Mouse (Mus musculus): ENCODE results near the gene Uchl3. TPM values are rescaled to one million over a fixed set of nuclear protein-coding genes. Genes with fewer than 3 reads are reported as not detected.

Gene Uchl3
- polyA plus RNA-seq, 1 experiment: 30.7 TPM

DNA sequence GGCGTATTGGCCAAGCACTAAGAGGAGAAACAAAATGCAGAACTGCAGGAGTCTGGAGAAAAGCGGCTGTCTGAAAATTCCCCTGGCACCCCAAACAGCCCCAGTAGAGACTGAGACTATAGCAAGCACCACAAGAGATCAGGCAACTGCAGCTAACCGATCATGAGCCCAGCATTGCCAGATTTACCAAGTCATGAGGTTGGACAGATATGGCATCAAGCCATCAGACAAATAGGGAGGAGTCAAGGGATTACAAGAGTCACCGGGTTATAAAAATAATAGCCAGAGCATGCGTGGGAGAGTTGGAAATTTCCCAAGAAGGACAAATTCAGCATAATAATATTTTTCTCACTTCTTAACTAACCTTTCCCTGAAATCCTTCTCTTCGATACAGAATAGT, 1.2 kb upstream of the Uchl3 start:
- no peak for TF ChIP-seq GATA1 (IDR thresholded peaks at IDR 0.05; ENCODE audit: low read length)

- no peak for TF ChIP-seq GATA1 (IDR thresholded peaks at IDR 0.05; ENCODE audit: low read length)
Measured at GRCm38 (mm10) chr14:101654526-101654909, 751 bp downstream of the Uchl3 start.

DNA sequence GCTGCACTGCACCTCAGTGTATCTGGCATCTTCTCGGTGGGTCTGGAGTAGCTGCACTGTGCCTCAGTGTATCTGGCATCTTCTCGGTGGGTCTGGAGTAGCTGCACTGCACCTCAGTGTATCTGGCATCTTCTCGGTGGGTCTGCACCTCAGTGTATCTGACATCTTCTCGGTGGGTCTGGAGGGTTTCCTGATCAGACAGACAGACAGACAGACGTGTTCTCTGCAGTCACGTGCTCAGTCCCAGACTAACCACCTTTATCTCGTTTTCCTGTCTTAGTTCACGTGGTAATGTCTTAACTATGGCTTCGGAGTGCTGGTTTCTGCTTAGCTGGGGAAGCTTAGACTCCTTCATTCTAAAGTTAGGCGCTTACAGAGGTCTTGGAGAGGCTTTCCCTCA, 2.5 kb downstream of the Uchl3 start:
- TF ChIP-seq GATA1 (IDR thresholded peaks at IDR 0.05; ENCODE audit: low read length): no peak

- no peak for TF ChIP-seq GATA1 (IDR thresholded peaks at IDR 0.05; ENCODE audit: low read length)
Measured at GRCm38 (mm10) chr14:101661654-101662412, 8.1 kb downstream of the Uchl3 start.

GRCm38 (mm10) chr14:101664274-101664673, 10.5 kb downstream of the Uchl3 start:
- no peak for TF ChIP-seq GATA1 (IDR thresholded peaks at IDR 0.05; ENCODE audit: low read length)

DNA sequence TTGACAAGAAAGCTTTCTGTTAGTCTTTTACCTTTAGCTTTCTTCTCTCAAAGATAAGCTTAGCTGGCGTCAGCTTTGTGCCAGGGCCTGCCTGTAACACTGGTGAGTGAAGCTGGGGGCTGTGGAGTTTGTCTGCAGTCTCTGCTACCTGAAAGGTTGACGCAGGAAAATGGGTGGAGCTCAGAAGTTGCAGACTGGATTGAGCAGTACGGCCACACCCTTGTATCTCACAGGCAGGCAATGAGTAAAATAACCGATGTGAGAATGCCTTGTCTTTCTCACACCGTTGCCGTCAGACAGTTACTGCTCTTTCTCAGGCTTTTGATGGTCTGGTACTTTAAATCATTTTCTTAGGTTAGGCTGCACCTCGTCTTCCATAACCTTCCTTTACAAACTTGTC, 12.3 kb downstream of the Uchl3 start:
- no peak for TF ChIP-seq GATA1 (IDR thresholded peaks at IDR 0.05; ENCODE audit: low read length)

- TF ChIP-seq GATA1 (IDR thresholded peaks at IDR 0.05; ENCODE audit: low read length): no peak
Measured at GRCm38 (mm10) chr14:101666536-101666935, 12.8 kb downstream of the Uchl3 start.

DNA sequence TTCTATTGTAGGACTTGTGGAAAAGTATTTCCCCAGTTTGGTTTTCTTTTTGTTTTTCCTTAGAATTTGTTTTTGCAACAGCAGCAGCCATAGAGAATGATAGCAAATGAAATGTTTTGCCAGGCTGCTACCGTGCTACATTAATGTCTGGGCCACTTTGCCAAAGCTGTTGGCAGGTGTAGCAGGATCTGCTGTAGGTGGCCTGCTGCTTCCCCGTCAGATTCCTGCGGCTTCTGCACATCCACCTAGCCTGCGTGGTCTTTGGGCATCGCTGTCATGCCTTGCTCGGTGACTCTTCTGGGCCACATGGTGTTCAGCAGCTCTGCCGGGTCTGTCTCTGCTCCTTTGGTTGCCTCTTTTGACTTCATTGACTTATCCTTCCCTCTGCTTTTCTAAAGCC, 14.9 kb downstream of the Uchl3 start:
- no peak for TF ChIP-seq GATA1 (IDR thresholded peaks at IDR 0.05; ENCODE audit: low read length)

- TF ChIP-seq GATA1 (IDR thresholded peaks at IDR 0.05; ENCODE audit: low read length): no peak
Measured at GRCm38 (mm10) chr14:101672226-101672625, 18.5 kb downstream of the Uchl3 start.

DNA sequence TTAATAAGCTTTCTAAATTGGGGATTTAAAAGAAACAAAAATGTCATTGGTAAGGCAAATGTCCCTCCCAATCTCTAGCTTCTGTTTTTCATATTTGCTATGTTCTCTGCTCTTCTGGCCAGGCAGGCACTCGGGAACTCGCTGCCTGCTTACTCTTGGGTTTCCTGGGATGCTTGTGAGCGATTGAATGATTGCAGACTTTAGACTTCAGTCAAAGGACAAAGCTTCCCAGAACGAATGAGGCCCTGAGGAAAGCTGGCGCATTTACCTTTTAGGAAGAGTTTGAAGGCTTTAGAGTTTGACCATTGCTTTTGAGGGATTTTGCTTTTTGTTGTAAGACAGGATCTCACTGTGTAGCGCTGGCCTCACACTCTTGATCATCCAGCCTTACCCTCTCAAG, 33.9 kb downstream of the Uchl3 start:
- no peak for TF ChIP-seq GATA1 (IDR thresholded peaks at IDR 0.05; ENCODE audit: low read length)

DNA sequence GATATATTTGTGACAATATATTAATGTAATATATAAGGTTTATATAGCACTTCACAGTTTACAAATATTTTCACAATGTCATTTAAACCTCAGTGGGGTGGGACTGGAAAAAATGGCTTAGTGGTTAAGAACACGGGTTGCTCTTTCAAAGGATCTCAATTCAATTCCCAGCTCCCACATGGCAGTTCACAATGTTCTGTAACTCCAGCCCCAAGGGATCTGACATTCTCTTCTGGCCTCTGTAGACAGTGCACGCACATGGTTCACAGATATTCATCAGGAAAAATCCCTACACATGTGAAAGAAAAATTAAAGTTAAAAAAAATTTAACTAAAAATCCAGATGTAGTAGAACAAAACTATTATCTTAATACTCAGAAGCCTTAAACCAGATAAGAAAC, 34.6 kb downstream of the Uchl3 start:
- TF ChIP-seq GATA1 (IDR thresholded peaks at IDR 0.05; ENCODE audit: low read length): no peak

GRCm38 (mm10) chr14:101704479-101704878, 50.7 kb downstream of the Uchl3 start:
- TF ChIP-seq GATA1 (IDR thresholded peaks at IDR 0.05; ENCODE audit: low read length): no peak

- no peak for TF ChIP-seq GATA1 (IDR thresholded peaks at IDR 0.05; ENCODE audit: low read length)
Measured at GRCm38 (mm10) chr14:101707088-101707487, 53.3 kb downstream of the Uchl3 start.

DNA sequence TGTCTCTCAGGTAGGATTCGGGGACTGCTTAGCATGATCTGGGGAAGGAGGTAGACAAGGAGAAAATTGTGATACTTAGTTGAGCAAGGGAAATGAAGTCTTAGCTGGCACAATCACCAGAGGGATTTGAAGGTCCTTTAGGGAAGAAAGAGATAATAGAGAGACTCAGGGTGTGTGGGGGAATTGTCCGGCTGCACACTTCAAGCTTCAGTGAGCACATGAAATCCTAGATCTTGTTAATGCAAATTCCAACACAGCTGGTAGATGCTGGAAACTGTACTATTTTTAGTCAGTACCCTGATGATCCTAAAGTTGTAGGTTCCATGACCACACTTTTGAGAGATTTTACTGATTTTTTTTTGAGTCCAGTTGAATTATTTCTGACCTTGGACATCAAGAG, 60.6 kb downstream of the Uchl3 start:
- no peak for TF ChIP-seq GATA1 (IDR thresholded peaks at IDR 0.05; ENCODE audit: low read length)

GRCm38 (mm10) chr14:101729237-101729971, 75.6 kb downstream of the Uchl3 start, which contains the start of the genes Gm9922 and Lmo7:
Gene Gm9922 (minus strand): TSS chr14:101729814.
Gene Lmo7 (plus strand): TSS chr14:101729957.
- TF ChIP-seq GATA1 (IDR thresholded peaks at IDR 0.05; ENCODE audit: low read length): no peak

DNA sequence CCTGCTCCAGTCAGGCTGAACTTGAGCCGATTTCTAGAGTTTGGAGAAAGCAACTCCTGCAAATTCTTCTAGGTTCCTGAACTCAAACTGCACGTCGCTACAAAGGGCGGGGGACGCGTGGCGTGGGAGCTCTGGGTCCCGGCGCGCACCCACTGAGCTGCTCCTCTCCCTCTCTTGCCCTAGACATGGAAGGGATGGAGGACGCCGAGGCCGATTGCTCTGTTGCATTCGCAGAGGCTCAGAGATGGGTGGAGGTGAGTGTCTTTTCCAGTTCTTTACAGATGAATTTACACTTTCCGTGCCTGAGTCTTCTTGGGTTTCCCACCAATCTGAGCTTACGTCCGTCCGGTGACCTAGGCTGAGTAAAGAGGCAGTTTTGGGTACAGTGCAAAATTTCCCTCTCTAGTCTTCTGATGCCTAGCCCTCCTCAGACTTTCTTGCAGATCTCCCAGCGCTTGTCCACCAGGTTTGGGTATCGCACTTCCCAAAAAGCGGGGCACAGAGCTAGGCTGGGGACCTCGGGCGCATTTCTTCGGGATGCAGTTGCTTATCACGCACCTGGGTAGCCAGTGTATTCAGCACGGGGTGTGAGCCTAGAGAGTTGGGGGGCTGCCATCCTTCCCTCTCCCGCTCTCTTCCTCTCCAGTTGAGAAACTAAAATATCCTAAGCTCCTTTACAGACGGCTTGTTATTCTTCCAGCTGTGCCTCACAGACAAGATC, 76.4 kb downstream of the Uchl3 start:
- TF ChIP-seq GATA1 (IDR thresholded peaks at IDR 0.05; ENCODE audit: low read length): no peak

All from G1E-ER4 (cell line).